Mouse (Mus musculus): ENCODE data around the gene Ugt1a2. TPM values are rescaled to one million over a fixed set of nuclear protein-coding genes. Genes with fewer than 3 reads are reported as not detected.

Ugt1a2 gene
- polyA plus RNA-seq, 1 experiment from 2014 or later: not detected

GRCm38 (mm10) chr1:88264869-88265240, 64.5 kb downstream of the Ugt1a2 start:
- no peak for ATAC-seq (ENCODE audit: low FRiP score)
- WGBS: 77% methylated on average over 4 of the region's 4 CpGs
- peaks cover 100% of the 10 kb centered on the region for H3K36me3 ChIP-seq (replicated peaks)

GRCm38 (mm10) chr1:88266123-88266522, 65.7 kb downstream of the Ugt1a2 start:
- WGBS: 89% methylated on average over 13 of the region's 13 CpGs
- H3K4me3 ChIP-seq (replicated peaks): no peak overlapping the region
- H3K4me1 ChIP-seq: no peaks in the 10 kb centered on the region
- H3K4me2 ChIP-seq: no peak overlapping the region
- H3K27me3 ChIP-seq: no peaks in the 10 kb centered on the region
- no peak overlapping the region for H3K27ac ChIP-seq
- peaks cover 91% of the 10 kb centered on the region for H3K36me3 ChIP-seq (replicated peaks)
- no peak overlapping the region for H3K9ac ChIP-seq
- ATAC-seq (ENCODE audit: low FRiP score): no peak
- 0 out of 2 replicates have a peak, but pooled peaks cover 10% of the 10 kb centered on the region for H3K9me3 ChIP-seq

More at GRCm38 (mm10) chr1:88264869-88265240, 64.5 kb downstream of the Ugt1a2 start:
- Histone ChIP-seq H3K4me3 (replicated peaks) (no peak overlapping the region), H3K4me2 (no peak overlapping the region), H3K27ac (no peak overlapping the region), H3K9me3 (peaks cover 15% of the 10 kb centered on the region; the same call in 1 of the 2 replicates), H3K27me3 (no peaks in the 10 kb centered on the region), H3K9ac (no peak overlapping the region), H3K4me1 (no peaks in the 10 kb centered on the region)

GRCm38 (mm10) chr1:88267489-88267888, 67.1 kb downstream of the Ugt1a2 start:
- Histone ChIP-seq H3K27me3 (no peaks in the 10 kb centered on the region), H3K4me1 (no peaks in the 10 kb centered on the region), H3K4me3 (replicated peaks) (no peak overlapping the region), H3K9ac (no peak overlapping the region), H3K9me3 (0 out of 2 replicates have a peak, but pooled peaks cover 5% of the 10 kb centered on the region), H3K4me2 (no peak overlapping the region), H3K27ac (no peak overlapping the region), H3K36me3 (replicated peaks) (peaks cover 91% of the 10 kb centered on the region)
- peak; percentile 18; the same call in 1 of the 2 replicates for ATAC-seq (ENCODE audit: low FRiP score)
- WGBS: 94% methylated on average over 6 of the region's 6 CpGs

- H3K4me3 ChIP-seq (replicated peaks): no peak overlapping the region
- 0 out of 2 replicates have a peak, but pooled peaks cover 5% of the 10 kb centered on the region for H3K9me3 ChIP-seq
- H3K4me1 ChIP-seq: no peaks in the 10 kb centered on the region
- no peak for ATAC-seq (ENCODE audit: low FRiP score)
- H3K4me2 ChIP-seq: no peak overlapping the region
- no peak overlapping the region for H3K9ac ChIP-seq
- no peak overlapping the region for H3K27ac ChIP-seq
- H3K36me3 ChIP-seq (replicated peaks): peaks cover 90% of the 10 kb centered on the region
- WGBS: 85% methylated on average over 6 of the region's 6 CpGs
- H3K27me3 ChIP-seq: no peaks in the 10 kb centered on the region
These were observed 67.7 kb downstream of the Ugt1a2 start for GRCm38 (mm10) chr1:88268070-88268469.

Other genes with a start within 250 kb of the Ugt1a2 start
- 39.8 and 40.1 TPM in 2 replicates for gene Usp40, start 192.1 kb upstream of the Ugt1a2 start, polyA plus RNA-seq (2016; fragmentation: Nextera tagmentation; extraction: Ambion mirVana)
- gene Ugt1a10, start 145.2 kb upstream of the Ugt1a2 start, polyA plus RNA-seq (2016; fragmentation: Nextera tagmentation; extraction: Ambion mirVana): not detected in 2 replicates
- gene Ugt1a9, start 129.8 kb upstream of the Ugt1a2 start, polyA plus RNA-seq (2016; fragmentation: Nextera tagmentation; extraction: Ambion mirVana): not detected in 2 replicates
- not detected in 2 replicates for gene Ugt1a8, start 112.8 kb upstream of the Ugt1a2 start, polyA plus RNA-seq (2016; fragmentation: Nextera tagmentation; extraction: Ambion mirVana)
- gene Ugt1a7c, start 105.5 kb upstream of the Ugt1a2 start, polyA plus RNA-seq (2016; fragmentation: Nextera tagmentation; extraction: Ambion mirVana): 0.55 and 0.70 TPM in 2 replicates
- 0.19 TPM in 1 of 2 replicates, not detected in the other for gene Ugt1a6b, start 97.3 kb upstream of the Ugt1a2 start, polyA plus RNA-seq (2016; fragmentation: Nextera tagmentation; extraction: Ambion mirVana)
- gene Ugt1a6a, start 65.8 kb upstream of the Ugt1a2 start, polyA plus RNA-seq (2016; fragmentation: Nextera tagmentation; extraction: Ambion mirVana): 0.44 and 0.93 TPM in 2 replicates
- gene Ugt1a5, start 34.6 kb upstream of the Ugt1a2 start, polyA plus RNA-seq (2016; fragmentation: Nextera tagmentation; extraction: Ambion mirVana): not detected in 2 replicates
- 12.6 and 14.4 TPM in 2 replicates for gene Dnajb3, start 5.2 kb downstream of the Ugt1a2 start, polyA plus RNA-seq (2016; fragmentation: Nextera tagmentation; extraction: Ambion mirVana)
- gene Ugt1a1, start 11.4 kb downstream of the Ugt1a2 start, polyA plus RNA-seq (2016; fragmentation: Nextera tagmentation; extraction: Ambion mirVana): not detected in 2 replicates
- 1.4 and 1.7 TPM in 2 replicates for gene Mroh2a, start 26.4 kb downstream of the Ugt1a2 start, polyA plus RNA-seq (2016; fragmentation: Nextera tagmentation; extraction: Ambion mirVana)
- gene Hjurp, start 77.0 kb downstream of the Ugt1a2 start, polyA plus RNA-seq (2016; fragmentation: Nextera tagmentation; extraction: Ambion mirVana): 209 and 210 TPM in 2 replicates
- not detected in 2 replicates for gene Trpm8, start 77.1 kb downstream of the Ugt1a2 start, polyA plus RNA-seq (2016; fragmentation: Nextera tagmentation; extraction: Ambion mirVana)
- gene Spp2, start 206.4 kb downstream of the Ugt1a2 start, polyA plus RNA-seq (2016; fragmentation: Nextera tagmentation; extraction: Ambion mirVana): not detected in 2 replicates

Measured in forebrain, embryonic 12.5 days (tissue).